Mouse (Mus musculus) urinary bladder, postnatal 14 days (tissue): ENCODE data around the gene Nfib.

Experiments used
- DNase-seq: peaks from one replicate; pipeline ENCODE4 v3.0.0; 2021; ENCODE audit warnings: low spot score

The Nfib gene

GRCm38 (mm10) chr4:82512743-82513425 lies 192.7 kb downstream of the Nfib start:
- peak; percentile 98 for DNase-seq

- no peak for DNase-seq
Observed at GRCm38 (mm10) chr4:82512335-82512734, 193.2 kb downstream of the Nfib start.

- peak; percentile 51 for DNase-seq
Observed at GRCm38 (mm10) chr4:82511524-82511923, 194.0 kb downstream of the Nfib start.

- DNase-seq, result peak; percentile 46
Observed at GRCm38 (mm10) chr4:82511001-82511513, 194.5 kb downstream of the Nfib start.

- no peak for DNase-seq
Observed at GRCm38 (mm10) chr4:82509771-82510170, 195.8 kb downstream of the Nfib start.

- no peak for DNase-seq
Observed at GRCm38 (mm10) chr4:82509166-82509767, 196.3 kb downstream of the Nfib start.

- DNase-seq, result no peak
Observed at GRCm38 (mm10) chr4:82508281-82508687, 197.3 kb downstream of the Nfib start.

- peak; percentile 43 for DNase-seq
Observed at GRCm38 (mm10) chr4:82507541-82508280, 197.8 kb downstream of the Nfib start.

GRCm38 (mm10) chr4:82506731-82507331 lies 198.7 kb downstream of the Nfib start:
- peak; percentile 56 for DNase-seq

- DNase-seq, result peak; percentile 93
Observed at GRCm38 (mm10) chr4:82506081-82506730, 199.3 kb downstream of the Nfib start.

GRCm38 (mm10) chr4:82505121-82506031 lies 200.2 kb downstream of the Nfib start:
- DNase-seq, result peak; percentile 75

- peak; percentile 48 for DNase-seq
Observed at GRCm38 (mm10) chr4:82504284-82505120, 201.0 kb downstream of the Nfib start.

GRCm38 (mm10) chr4:82504015-82504283 lies 201.6 kb downstream of the Nfib start:
- no peak for DNase-seq

- DNase-seq, result no peak
Observed at GRCm38 (mm10) chr4:82503274-82504014, 202.1 kb downstream of the Nfib start.

- no peak for DNase-seq
Observed at GRCm38 (mm10) chr4:82502611-82503010, 202.9 kb downstream of the Nfib start.

GRCm38 (mm10) chr4:82502012-82502411 lies 203.5 kb downstream of the Nfib start:
- DNase-seq, result no peak

- no peak for DNase-seq
Observed at GRCm38 (mm10) chr4:82500578-82501098, 204.9 kb downstream of the Nfib start.

- no peak for DNase-seq
Observed at GRCm38 (mm10) chr4:82499725-82500577, 205.6 kb downstream of the Nfib start.
